Mouse (Mus musculus) liver, adult 2 months (tissue): Measurements from ENCODE around the gene Adamts8.

Experiments used
- CTCF ChIP-seq: fragments of 200-500 bp; IDR thresholded peaks from 2 replicates; pipeline ENCODE4 v1.5.1; 2011; ENCODE audit warnings: low read depth, low read length, control low read depth
- POLR2A ChIP-seq: fragments of 200-500 bp; IDR thresholded peaks from 2 replicates; pipeline ENCODE4 v1.6.1; 2011; ENCODE audit warnings: low read length, control low read depth; ENCODE audit not compliant: insufficient read depth; ENCODE audit errors: extremely low read depth

DNA sequence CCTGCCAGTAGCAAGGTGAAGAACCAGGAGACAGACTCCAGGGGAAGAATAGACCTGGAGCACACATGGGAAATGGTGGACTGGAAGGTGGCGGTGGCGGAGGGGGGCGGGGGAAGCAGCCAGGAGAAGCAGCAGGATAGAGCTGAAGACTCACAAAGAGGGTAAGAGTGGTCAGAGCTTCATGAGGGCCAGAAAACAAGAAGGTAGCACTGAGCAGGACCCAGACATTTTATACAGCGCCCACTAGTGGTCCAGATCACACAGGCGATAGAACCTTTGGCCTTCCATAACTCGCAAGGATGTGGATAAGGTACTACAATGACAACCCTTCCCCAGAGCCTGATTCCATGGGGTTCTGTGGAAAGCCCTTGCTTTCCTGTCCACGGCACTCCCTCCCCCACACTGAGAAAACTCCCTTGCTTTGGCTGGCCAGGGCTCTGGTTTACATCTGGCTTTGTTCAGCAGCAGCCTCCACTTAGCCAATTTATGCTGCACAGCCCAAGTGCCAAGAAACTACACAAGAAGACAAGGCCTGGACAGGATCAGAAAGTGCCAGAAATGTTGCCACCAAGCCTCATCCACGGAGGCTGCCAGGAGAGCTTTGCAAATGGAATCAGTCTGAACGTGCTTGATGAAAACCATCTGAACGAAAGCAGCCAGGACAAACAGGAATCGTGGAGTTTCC lies 34.1 kb downstream of the Adamts8 start:
- TF ChIP-seq POLR2A (no peak), CTCF (no peak)
